Mouse (Mus musculus) embryonic fibroblast, embryonic 13.5 days (primary cell): ENCODE measurements around the gene Dnajb3.

ENCODE experiments used
- CTCF ChIP-seq: IDR thresholded peaks from 2 replicates; pipeline ENCODE4 v1.5.1; 2011; ENCODE audit warnings: mild to moderate bottlenecking, control low read depth, low read length, moderate library complexity, borderline replicate concordance; ENCODE audit not compliant: insufficient read depth
- POLR2A ChIP-seq: IDR thresholded peaks from 2 replicates; pipeline ENCODE4 v1.6.1; 2011; ENCODE audit warnings: low read depth, mild to moderate bottlenecking, control low read depth, low read length, moderate library complexity

GRCm38 (mm10) chr1:88158430-88158829 lies 47.2 kb downstream of the Dnajb3 start:
- TF ChIP-seq POLR2A: no peak
- no peak for TF ChIP-seq CTCF
